Mouse (Mus musculus): ENCODE data around the gene Aasdh.

Gene Aasdh

DNA sequence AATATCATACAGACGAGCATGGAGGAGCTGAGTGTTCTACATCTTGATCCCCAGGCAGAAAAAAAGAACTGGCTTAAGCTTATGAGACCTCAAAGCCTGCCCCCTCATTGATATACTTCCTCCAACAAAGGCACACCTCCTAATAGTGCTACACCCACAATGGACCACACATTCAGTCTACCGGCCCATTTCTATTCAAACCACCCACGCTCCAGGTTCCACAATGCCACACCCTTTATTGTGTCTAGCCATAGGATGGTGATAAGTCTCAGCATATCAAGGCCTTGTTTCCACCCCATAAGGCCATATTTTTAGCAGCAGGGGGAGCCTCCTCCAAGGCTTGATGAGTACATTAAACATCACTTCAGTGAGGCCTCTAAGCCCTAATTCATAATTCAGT lies 5.5 kb upstream of the Aasdh start:
- no peak for DNase-seq (ENCODE audit: low read depth, low spot score)

GRCm38 (mm10) chr5:76906155-76906499 lies 813 bp upstream of the Aasdh start:
- no peak for DNase-seq (ENCODE audit: low read depth, low spot score)

GRCm38 (mm10) chr5:76904713-76905404 lies 455 bp downstream of the Aasdh start:
- DNase-seq (ENCODE audit: low read depth, low spot score), result peak; percentile 8

DNA sequence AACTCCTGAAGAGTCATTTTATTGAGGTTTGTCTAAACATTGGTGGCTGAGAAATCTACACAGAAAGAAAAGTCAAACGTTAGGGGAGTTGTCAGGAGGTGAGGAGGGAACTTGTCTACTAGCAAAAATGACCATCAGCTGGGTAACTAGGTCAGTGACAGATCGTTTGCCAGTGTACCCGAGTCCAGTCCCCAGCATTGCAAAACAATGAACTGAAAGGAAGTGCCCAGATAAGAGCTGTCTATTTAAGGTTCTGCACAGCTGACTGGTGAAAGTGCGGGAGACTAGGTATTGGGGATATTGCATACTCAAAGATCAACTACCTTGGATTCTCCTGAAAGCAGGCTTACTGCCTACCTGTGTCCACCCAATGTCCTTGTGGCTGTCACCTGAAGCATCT lies 3.2 kb downstream of the Aasdh start:
- DNase-seq (ENCODE audit: low read depth, low spot score), result no peak

DNA sequence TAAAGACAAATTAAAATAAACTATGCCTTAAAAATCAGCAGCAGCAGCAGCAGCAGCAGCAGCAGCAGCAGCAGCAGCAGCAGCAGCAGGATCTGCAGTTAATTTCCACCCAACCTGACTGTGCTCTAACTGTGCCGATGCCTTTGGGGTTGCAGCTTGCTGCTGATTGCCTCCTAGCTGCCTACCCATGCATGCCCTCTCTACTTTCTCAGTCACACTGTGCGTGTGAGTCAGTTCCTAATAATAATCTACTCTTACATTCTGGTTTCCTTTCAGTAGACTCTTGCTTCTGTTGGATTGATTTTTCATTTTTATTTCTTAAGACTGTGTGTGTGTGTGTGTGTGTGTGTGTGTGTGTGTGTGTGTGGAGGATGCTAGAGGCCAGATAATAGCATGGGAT lies 12.2 kb downstream of the Aasdh start:
- DNase-seq (ENCODE audit: low read depth, low spot score), result no peak

- DNase-seq (ENCODE audit: low read depth, low spot score), result no peak
Observed at GRCm38 (mm10) chr5:76892608-76893007, 12.7 kb downstream of the Aasdh start.

- no peak for DNase-seq (ENCODE audit: low read depth, low spot score)
Observed at GRCm38 (mm10) chr5:76887011-76887410, 18.3 kb downstream of the Aasdh start.

- no peak for DNase-seq (ENCODE audit: low read depth, low spot score)
Observed at GRCm38 (mm10) chr5:76884107-76884506, 21.2 kb downstream of the Aasdh start.

DNA sequence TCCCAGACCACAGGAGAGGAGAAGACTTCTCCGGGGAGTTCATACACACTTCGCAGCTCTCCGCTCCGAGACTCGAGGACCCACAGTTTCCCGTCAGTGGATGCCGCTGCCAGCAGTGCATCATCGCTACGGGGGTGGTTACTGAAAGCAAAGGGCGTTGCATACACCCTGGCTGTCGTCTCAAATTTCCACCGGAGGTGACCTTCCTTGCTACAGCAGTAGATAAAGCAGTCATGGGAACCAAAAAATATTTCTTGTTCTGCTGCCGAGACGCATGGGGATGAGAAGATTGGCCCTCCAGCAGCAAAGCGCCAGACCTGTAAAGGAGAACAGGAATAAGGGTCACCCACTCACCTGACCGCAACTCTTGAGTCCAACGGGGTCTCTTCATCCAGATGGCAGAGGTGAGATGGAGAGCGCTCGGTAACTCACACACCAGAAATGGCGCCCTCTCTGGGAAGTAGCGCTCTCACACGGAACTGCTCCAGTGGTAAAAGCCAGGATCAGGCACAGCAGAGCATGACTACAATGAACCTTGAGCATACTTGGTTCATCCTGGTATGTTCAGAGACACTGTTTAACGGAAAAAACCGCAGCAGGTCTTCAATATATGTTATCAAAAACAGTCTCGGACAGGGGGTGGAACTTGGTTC lies 29.1 kb downstream of the Aasdh start:
- no peak for DNase-seq (ENCODE audit: low read depth, low spot score)

DNA sequence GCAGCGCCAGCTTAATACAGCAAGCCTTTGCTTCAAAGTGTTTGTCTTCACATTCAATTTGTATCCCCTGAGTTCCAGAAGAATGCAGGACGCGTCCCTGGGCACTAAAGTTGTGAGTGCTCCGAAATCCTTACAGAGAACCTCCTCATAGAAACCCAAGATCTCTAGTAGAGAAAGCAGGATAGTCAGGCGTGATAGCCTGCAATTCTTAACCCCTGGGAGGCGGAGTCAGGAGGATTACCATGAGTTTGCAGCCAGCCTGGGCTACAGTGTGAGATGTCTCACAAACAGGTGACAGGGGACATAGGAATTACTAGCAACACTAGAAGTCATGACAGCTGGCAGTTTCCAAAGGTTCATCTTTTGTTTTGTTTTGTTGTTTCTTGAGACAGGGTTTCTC lies 35.8 kb downstream of the Aasdh start:
- DNase-seq (ENCODE audit: low read depth, low spot score), result no peak

- peak; percentile 59 for DNase-seq (ENCODE audit: low read depth, low spot score)
Observed at GRCm38 (mm10) chr5:76868693-76869286, 36.5 kb downstream of the Aasdh start.

DNA sequence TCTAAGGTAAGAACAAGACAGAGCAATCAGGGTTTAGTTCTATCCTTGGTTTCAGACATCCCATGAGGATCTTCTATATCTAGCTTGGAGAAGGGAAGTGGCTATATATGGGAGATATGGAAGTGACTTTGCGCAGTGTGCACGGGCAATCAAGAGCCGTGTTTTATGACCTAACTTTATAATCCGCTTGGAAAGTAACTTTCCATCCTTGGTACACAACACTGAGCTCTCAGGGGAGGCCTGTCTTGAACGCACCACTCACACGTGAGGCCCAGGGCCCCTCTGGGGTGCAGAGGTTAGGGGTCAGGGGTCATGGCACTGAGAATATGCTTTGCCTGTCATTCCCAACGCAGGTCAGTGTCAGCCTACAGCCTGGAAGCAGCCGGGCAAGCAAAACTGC lies 38.5 kb downstream of the Aasdh start:
- DNase-seq (ENCODE audit: low read depth, low spot score), result no peak

GRCm38 (mm10) chr5:76858444-76858843 lies 46.9 kb downstream of the Aasdh start:
- no peak for DNase-seq (ENCODE audit: low read depth, low spot score)

DNA sequence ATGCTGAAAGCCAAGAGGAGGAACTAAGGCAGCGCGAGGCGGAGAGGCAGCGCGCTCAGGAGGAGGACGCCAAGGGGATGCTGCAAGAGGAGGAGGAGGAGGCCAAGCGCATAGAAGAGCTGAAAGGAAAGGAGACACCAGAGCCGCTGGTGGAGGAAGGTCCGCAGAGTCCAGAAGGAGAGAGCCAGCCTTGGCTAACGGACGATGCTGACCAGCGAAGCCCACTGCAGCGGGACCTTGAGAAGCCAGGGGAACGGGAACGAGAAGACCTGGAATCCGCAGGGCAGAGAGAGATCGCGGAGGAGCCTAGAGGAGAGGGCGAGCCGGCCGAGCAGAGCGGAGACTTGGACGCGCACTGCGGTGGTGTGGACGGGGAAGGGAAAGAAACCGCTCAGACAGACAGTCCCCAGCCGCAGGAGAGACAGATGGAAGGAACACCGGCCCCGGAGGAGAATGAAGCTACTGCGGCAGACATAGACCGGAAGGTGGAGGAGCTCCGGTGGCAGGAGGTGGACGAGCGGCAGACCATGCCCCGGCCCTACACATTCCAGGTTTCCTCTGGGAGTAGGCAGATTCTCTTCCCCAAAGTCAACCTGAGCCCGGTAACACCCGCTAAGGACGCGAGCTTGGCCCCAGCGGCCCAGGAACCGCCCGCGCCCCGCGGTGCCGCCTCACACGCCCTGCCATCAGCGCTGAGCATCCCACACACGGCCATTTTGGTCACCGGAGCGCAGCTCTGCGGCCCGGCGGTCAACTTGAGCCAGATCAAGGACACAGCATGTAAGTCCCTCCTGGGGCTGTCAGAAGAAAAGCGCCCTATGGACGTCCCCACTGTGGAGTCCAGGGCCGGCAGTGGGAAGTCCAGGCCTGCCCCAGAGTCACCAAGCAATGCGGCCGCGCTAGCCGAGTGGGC lies 48.0 kb downstream of the Aasdh start:
- DNase-seq (ENCODE audit: low read depth, low spot score), result no peak

DNA sequence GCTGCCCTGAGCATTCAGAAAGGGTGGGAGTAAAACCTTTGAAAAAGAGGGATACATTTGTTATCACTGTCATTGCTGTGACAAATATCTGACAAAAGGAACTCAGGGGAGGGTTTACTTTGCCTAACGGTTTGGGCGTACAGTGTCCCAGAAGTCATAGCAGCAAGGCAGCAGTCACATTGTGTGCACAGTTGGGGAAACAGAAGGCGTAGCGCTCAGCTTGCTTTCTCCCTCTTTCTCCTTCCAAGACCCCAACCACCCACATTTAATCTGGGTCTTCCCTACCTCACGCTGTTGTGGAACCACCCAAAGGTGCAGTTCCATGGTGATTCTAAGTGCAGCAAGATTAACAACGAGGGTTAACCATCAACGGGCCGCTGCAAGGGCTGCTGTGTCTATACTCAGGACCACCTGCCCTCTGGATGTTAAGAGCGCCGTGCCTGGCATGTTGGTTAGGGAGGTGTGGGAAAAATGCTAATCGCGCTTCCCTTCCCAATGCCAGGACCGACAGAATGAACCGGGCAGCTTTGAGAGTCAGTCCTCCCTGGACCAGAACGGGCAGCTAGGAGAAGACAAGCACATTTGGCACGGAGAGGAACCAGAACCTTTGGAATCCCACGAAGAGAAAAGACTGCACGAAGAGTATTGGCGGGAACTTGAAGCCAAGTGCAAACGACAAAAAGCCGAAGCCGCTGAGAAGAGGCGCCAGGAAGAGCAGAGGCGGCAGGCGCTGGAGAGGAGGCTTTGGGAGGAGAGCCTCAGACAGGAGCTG lies 49.3 kb downstream of the Aasdh start:
- no peak for DNase-seq (ENCODE audit: low read depth, low spot score)

DNA sequence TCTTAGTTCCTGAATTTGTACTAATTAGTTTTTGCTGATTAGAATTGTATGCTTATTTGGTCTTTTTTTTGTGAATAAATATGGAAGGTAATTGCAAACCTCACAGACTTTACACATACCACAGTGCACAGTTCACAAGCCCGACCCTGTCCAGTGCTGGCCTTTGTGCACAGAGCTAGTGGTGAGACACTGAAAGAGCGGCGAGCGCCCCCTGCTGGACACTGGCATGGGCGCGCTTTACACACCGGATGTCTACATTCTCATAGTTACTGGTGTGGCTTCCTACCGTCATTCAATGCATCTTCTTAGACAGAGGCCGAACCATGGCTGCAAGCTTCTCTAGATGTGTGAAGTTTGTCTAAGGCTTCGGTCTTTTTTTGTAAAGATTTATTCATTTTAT lies 51.8 kb downstream of the Aasdh start:
- DNase-seq (ENCODE audit: low read depth, low spot score), result peak; percentile 78

GRCm38 (mm10) chr5:76851316-76851715 lies 54.0 kb downstream of the Aasdh start:
- no peak for DNase-seq (ENCODE audit: low read depth, low spot score)

- DNase-seq (ENCODE audit: low read depth, low spot score), result no peak
Observed at GRCm38 (mm10) chr5:76847106-76847505, 58.2 kb downstream of the Aasdh start.

GRCm38 (mm10) chr5:76844618-76845186 lies 60.6 kb downstream of the Aasdh start:
- DNase-seq (ENCODE audit: low read depth, low spot score), result no peak

DNA sequence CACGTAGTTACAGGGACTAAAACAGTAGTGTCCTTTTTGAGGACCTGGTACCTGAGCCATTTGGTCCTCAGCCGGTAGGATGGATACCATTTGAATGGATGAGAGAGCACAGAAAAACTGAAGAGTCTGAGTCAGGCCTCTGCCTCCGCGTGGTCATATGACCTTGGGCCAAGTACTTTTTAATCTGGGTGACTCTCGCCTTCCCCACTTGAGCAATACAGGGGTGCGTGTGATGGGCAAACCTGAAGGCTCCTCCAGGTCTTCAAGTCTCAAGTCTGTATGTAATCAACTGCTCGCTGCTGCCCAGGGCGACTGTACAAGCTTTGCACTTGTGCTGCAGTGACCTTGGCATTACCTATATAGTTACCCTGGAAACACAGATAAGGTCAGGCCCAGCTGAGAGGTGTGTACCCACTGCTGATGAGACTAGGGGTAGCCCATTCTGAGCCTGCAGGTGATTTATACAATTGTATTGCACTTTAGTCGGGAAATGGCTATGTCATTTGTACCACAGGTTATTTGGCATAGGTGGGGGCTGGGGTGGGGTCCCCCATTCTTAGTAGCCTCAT lies 61.4 kb downstream of the Aasdh start:
- DNase-seq (ENCODE audit: low read depth, low spot score), result no peak

DNA sequence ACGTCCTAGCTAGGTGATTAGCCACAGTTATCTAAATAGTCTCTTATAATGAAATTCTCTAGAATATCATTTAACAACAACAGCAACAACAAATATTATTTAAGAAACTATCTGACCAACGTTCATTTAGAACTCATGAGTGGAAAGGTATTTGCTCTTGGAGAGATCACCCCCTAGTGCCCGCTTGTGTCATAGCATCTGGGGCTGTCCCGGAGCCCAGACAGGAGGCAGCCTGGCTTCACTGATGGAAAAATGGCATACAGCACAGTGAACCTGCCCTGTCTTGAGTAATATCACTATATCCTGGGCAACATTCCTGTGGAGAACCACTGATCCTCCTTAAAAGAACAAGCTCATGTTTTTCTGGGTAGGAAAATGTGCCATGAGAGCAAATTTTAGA lies 61.9 kb downstream of the Aasdh start:
- peak; percentile 49 for DNase-seq (ENCODE audit: low read depth, low spot score)
